Mouse (Mus musculus): ENCODE data around the gene Mss51. TPM values are rescaled to one million over a fixed set of nuclear protein-coding genes. Genes with fewer than 3 reads are reported as not detected.

Mss51 gene
- polyA plus RNA-seq, 1 experiment from 2014 or later, result 1.3 TPM

- no peak overlapping the region for H3K9ac ChIP-seq
- WGBS, result 21% methylated on average over 5 of the region's 5 CpGs
- H3K27me3 ChIP-seq, result 0 out of 2 replicates have a peak, but pooled peaks cover 10% of the 10 kb centered on the region
- H3K4me1 ChIP-seq, result peaks cover 3% of the 10 kb centered on the region; the same call in 1 of the 2 replicates
- H3K27ac ChIP-seq, result no peak overlapping the region
- no peak overlapping the region for H3K4me2 ChIP-seq
- H3K9me3 ChIP-seq, result no peaks in the 10 kb centered on the region
- no peak overlapping the region for H3K4me3 ChIP-seq (replicated peaks)
- peaks cover 18% of the 10 kb centered on the region for H3K36me3 ChIP-seq (replicated peaks)
- ATAC-seq (ENCODE audit: low FRiP score), result no peak
Observed at GRCm38 (mm10) chr14:20481211-20481610, 15.5 kb downstream of the Mss51 start.

GRCm38 (mm10) chr14:20480195-20480579, 16.5 kb downstream of the Mss51 start:
- 66% methylated on average over 1 of the region's 1 CpGs for WGBS
- Histone ChIP-seq H3K27me3 (0 out of 2 replicates have a peak, but pooled peaks cover 10% of the 10 kb centered on the region), H3K27ac (no peak overlapping the region), H3K4me1 (peaks cover 3% of the 10 kb centered on the region; the same call in 1 of the 2 replicates), H3K9ac (no peak overlapping the region), H3K9me3 (no peaks in the 10 kb centered on the region), H3K4me2 (peak overlapping the region; percentile 86), H3K36me3 (replicated peaks) (peaks cover 15% of the 10 kb centered on the region), H3K4me3 (replicated peaks) (peak overlapping the region; percentile 62)
- ATAC-seq (ENCODE audit: low FRiP score), result no peak

GRCm38 (mm10) chr14:20479291-20480194, 17.2 kb downstream of the Mss51 start, which contains the start of gene Anxa7:
Anxa7 (minus strand) TSS chr14:20480133.
- H3K9ac ChIP-seq, result peak within 1 kb of the TSS; percentile 63
- 2% methylated on average over 48 of the region's 48 CpGs for WGBS

GRCm38 (mm10) chr14:20478801-20479200, 17.9 kb downstream of the Mss51 start:
- 31% methylated on average over 7 of the region's 7 CpGs for WGBS
- H3K27ac ChIP-seq, result 0 out of 2 replicates have a peak overlapping the region, but pooled peaks have one; percentile 25

More at GRCm38 (mm10) chr14:20479291-20480194, 17.2 kb downstream of the Mss51 start, which contains the start of gene Anxa7:
- Histone ChIP-seq H3K27me3 (0 out of 2 replicates have a peak, but pooled peaks cover 10% of the 10 kb centered on the region), H3K27ac (peak within 1 kb of the TSS; percentile 44; the same call in 1 of the 2 replicates), H3K4me1 (peaks cover 3% of the 10 kb centered on the region; the same call in 1 of the 2 replicates), H3K4me3 (replicated peaks) (peak within 1 kb of the TSS; percentile 62), H3K4me2 (peak within 1 kb of the TSS; percentile 86), H3K9me3 (no peaks in the 10 kb centered on the region), H3K36me3 (replicated peaks) (peaks cover 8% of the 10 kb centered on the region)
- peak; percentile 75; the same call in 1 of the 2 replicates for ATAC-seq (ENCODE audit: low FRiP score)

GRCm38 (mm10) chr14:20478385-20478784, 18.3 kb downstream of the Mss51 start:
- no peak for ATAC-seq (ENCODE audit: low FRiP score)
- Histone ChIP-seq H3K9me3 (no peaks in the 10 kb centered on the region), H3K4me3 (replicated peaks) (no peak overlapping the region), H3K27ac (no peak overlapping the region), H3K36me3 (replicated peaks) (no peaks in the 10 kb centered on the region; the same call in 1 of the 2 replicates), H3K9ac (no peak overlapping the region), H3K4me1 (peaks cover 3% of the 10 kb centered on the region; the same call in 1 of the 2 replicates), H3K4me2 (no peak overlapping the region), H3K27me3 (0 out of 2 replicates have a peak, but pooled peaks cover 10% of the 10 kb centered on the region)
- WGBS, result 59% methylated on average over 3 of the region's 3 CpGs

More at GRCm38 (mm10) chr14:20478801-20479200, 17.9 kb downstream of the Mss51 start:
- 0 out of 2 replicates have a peak, but pooled peaks cover 10% of the 10 kb centered on the region for H3K27me3 ChIP-seq
- no peak overlapping the region for H3K9ac ChIP-seq
- no peak for ATAC-seq (ENCODE audit: low FRiP score)
- peaks cover 3% of the 10 kb centered on the region; the same call in 1 of the 2 replicates for H3K4me1 ChIP-seq
- no peaks in the 10 kb centered on the region for H3K9me3 ChIP-seq
- peaks cover under 1% of the 10 kb centered on the region; the same call in 1 of the 2 replicates for H3K36me3 ChIP-seq (replicated peaks)
- peak overlapping the region; percentile 86 for H3K4me2 ChIP-seq
- H3K4me3 ChIP-seq (replicated peaks), result peak overlapping the region; percentile 62

- no peak for ATAC-seq (ENCODE audit: low FRiP score)
- 0 out of 2 replicates have a peak, but pooled peaks cover 10% of the 10 kb centered on the region for H3K27me3 ChIP-seq
- H3K4me2 ChIP-seq, result no peak overlapping the region
- peaks cover 3% of the 10 kb centered on the region; the same call in 1 of the 2 replicates for H3K4me1 ChIP-seq
- no peak overlapping the region for H3K9ac ChIP-seq
- 37% methylated on average over 4 of the region's 4 CpGs for WGBS
- H3K9me3 ChIP-seq, result no peaks in the 10 kb centered on the region
- no peak overlapping the region for H3K27ac ChIP-seq
- no peaks in the 10 kb centered on the region for H3K36me3 ChIP-seq (replicated peaks)
- H3K4me3 ChIP-seq (replicated peaks), result no peak overlapping the region
Observed at GRCm38 (mm10) chr14:20477261-20478025, 19.3 kb downstream of the Mss51 start.

GRCm38 (mm10) chr14:20460216-20460615, 36.5 kb downstream of the Mss51 start:
- Histone ChIP-seq H3K9me3 (no peaks in the 10 kb centered on the region), H3K27ac (no peak overlapping the region), H3K27me3 (no peaks in the 10 kb centered on the region), H3K9ac (no peak overlapping the region), H3K4me2 (no peak overlapping the region), H3K4me3 (replicated peaks) (no peak overlapping the region), H3K4me1 (no peaks in the 10 kb centered on the region), H3K36me3 (replicated peaks) (no peaks in the 10 kb centered on the region)
- ATAC-seq (ENCODE audit: low FRiP score), result no peak
- WGBS, result 83% methylated on average over 14 of the region's 14 CpGs

GRCm38 (mm10) chr14:20458378-20458777, 38.3 kb downstream of the Mss51 start:
- WGBS, result 96% methylated on average over 9 of the region's 9 CpGs
- no peak overlapping the region for H3K4me3 ChIP-seq (replicated peaks)
- H3K27ac ChIP-seq, result no peak overlapping the region
- ATAC-seq (ENCODE audit: low FRiP score), result no peak
- H3K9me3 ChIP-seq, result no peaks in the 10 kb centered on the region
- no peak overlapping the region for H3K9ac ChIP-seq
- H3K36me3 ChIP-seq (replicated peaks), result no peaks in the 10 kb centered on the region
- H3K4me1 ChIP-seq, result no peaks in the 10 kb centered on the region
- H3K27me3 ChIP-seq, result no peaks in the 10 kb centered on the region
- H3K4me2 ChIP-seq, result no peak overlapping the region

GRCm38 (mm10) chr14:20452929-20453328, 43.8 kb downstream of the Mss51 start:
- Histone ChIP-seq H3K9me3 (no peaks in the 10 kb centered on the region), H3K27me3 (no peaks in the 10 kb centered on the region), H3K4me1 (peaks cover 8% of the 10 kb centered on the region; the same call in 1 of the 2 replicates), H3K36me3 (replicated peaks) (no peaks in the 10 kb centered on the region), H3K4me2 (no peak overlapping the region), H3K4me3 (replicated peaks) (no peak overlapping the region), H3K27ac (no peak overlapping the region), H3K9ac (no peak overlapping the region)
- WGBS, result 92% methylated on average over 5 of the region's 5 CpGs
- no peak for ATAC-seq (ENCODE audit: low FRiP score)

- peaks cover 8% of the 10 kb centered on the region; the same call in 1 of the 2 replicates for H3K4me1 ChIP-seq
- H3K27ac ChIP-seq, result no peak within 1 kb of the TSS
- 3% methylated on average over 15 of the region's 15 CpGs for WGBS
- no peak for ATAC-seq (ENCODE audit: low FRiP score)
- peak within 1 kb of the TSS; percentile 51 for H3K4me2 ChIP-seq
- H3K36me3 ChIP-seq (replicated peaks), result no peaks in the 10 kb centered on the region
- no peaks in the 10 kb centered on the region for H3K27me3 ChIP-seq
- peak within 1 kb of the TSS; percentile 35 for H3K4me3 ChIP-seq (replicated peaks)
- no peaks in the 10 kb centered on the region for H3K9me3 ChIP-seq
- H3K9ac ChIP-seq, result 0 out of 2 replicates have a peak within 1 kb of the TSS, but pooled peaks have one; percentile 9
Observed at GRCm38 (mm10) chr14:20451765-20452331, 44.9 kb downstream of the Mss51 start, which contains the start of gene Cfap70. Cfap70 (minus strand) TSS chr14:20452226.

- no peaks in the 10 kb centered on the region for H3K36me3 ChIP-seq (replicated peaks)
- ATAC-seq (ENCODE audit: low FRiP score), result no peak
- WGBS, result 20% methylated on average over 2 of the region's 2 CpGs
- H3K9me3 ChIP-seq, result no peaks in the 10 kb centered on the region
- peak overlapping the region; percentile 51 for H3K4me2 ChIP-seq
- peaks cover 8% of the 10 kb centered on the region; the same call in 1 of the 2 replicates for H3K4me1 ChIP-seq
- peak overlapping the region; percentile 35 for H3K4me3 ChIP-seq (replicated peaks)
- H3K27me3 ChIP-seq, result no peaks in the 10 kb centered on the region
- H3K9ac ChIP-seq, result 0 out of 2 replicates have a peak overlapping the region, but pooled peaks have one; percentile 9
- no peak overlapping the region for H3K27ac ChIP-seq
Observed at GRCm38 (mm10) chr14:20451302-20451701, 45.4 kb downstream of the Mss51 start.

All from forebrain, embryonic 12.5 days (tissue).